8 mouse cellular contexts compared by ENCODE assay signal in genomic region chr2:26504772-26505480, GRCm38 (mm10). TPM values are rescaled to one million over a fixed set of nuclear protein-coding genes. Genes with fewer than 3 reads are reported as not detected.
A peak's percentile ranks its signal among the peaks of the same experiment; 100 is the strongest.
DNase-seq lines count a peak whose midpoint lies in the region; ATAC-seq lines count a peak whose summit lies in the region.

No protein-coding gene starts in this region.

- ATAC-seq in forebrain, embryonic 15.5 days (replicated peaks): no peak
- ATAC-seq in liver, embryonic 15.5 days (ENCODE audit: insufficient read depth): no peak
- ATAC-seq in liver, embryonic 12.5 days: no peak
- no peak for ATAC-seq in neural tube, embryonic 15.5 days (ENCODE audit: low FRiP score)

- H3K36me3 ChIP-seq in forebrain, embryonic 10.5 days (replicated peaks): peaks cover 8% of the 10 kb centered on the region
- H3K36me3 ChIP-seq in forebrain, embryonic 15.5 days: no peaks in the 10 kb centered on the region
- H3K36me3 ChIP-seq in liver, embryonic 15.5 days (replicated peaks): 0 out of 2 replicates have a peak, but pooled peaks cover 5% of the 10 kb centered on the region
- 0 out of 2 replicates have a peak, but pooled peaks cover under 1% of the 10 kb centered on the region for H3K36me3 ChIP-seq in liver, embryonic 12.5 days
- no peaks in the 10 kb centered on the region for H3K36me3 ChIP-seq in neural tube, embryonic 15.5 days

- no peaks in the 10 kb centered on the region for H3K9me3 ChIP-seq in forebrain, embryonic 10.5 days
- no peaks in the 10 kb centered on the region for H3K9me3 ChIP-seq in forebrain, embryonic 15.5 days
- no peaks in the 10 kb centered on the region for H3K9me3 ChIP-seq in liver, embryonic 15.5 days (replicated peaks)
- no peaks in the 10 kb centered on the region for H3K9me3 ChIP-seq in liver, embryonic 12.5 days (replicated peaks)
- no peaks in the 10 kb centered on the region for H3K9me3 ChIP-seq in neural tube, embryonic 15.5 days (replicated peaks)

- peaks cover 87% of the 10 kb centered on the region for H3K4me1 ChIP-seq in forebrain, embryonic 10.5 days
- H3K4me1 ChIP-seq in forebrain, embryonic 15.5 days: peaks cover 68% of the 10 kb centered on the region
- peaks cover 31% of the 10 kb centered on the region for H3K4me1 ChIP-seq in liver, embryonic 15.5 days (replicated peaks)
- H3K4me1 ChIP-seq in liver, embryonic 12.5 days: peaks cover 47% of the 10 kb centered on the region
- H3K4me1 ChIP-seq in neural tube, embryonic 15.5 days: peaks cover 70% of the 10 kb centered on the region

- peaks cover 54% of the 10 kb centered on the region for H3K27me3 ChIP-seq in forebrain, embryonic 10.5 days (ENCODE audit: poor library complexity, severe bottlenecking)
- H3K27me3 ChIP-seq in forebrain, embryonic 15.5 days: 0 out of 2 replicates have a peak, but pooled peaks cover 8% of the 10 kb centered on the region
- H3K27me3 ChIP-seq in liver, embryonic 15.5 days: peaks cover 54% of the 10 kb centered on the region
- H3K27me3 ChIP-seq in liver, embryonic 12.5 days (replicated peaks): peaks cover 75% of the 10 kb centered on the region
- peaks cover 23% of the 10 kb centered on the region for H3K27me3 ChIP-seq in neural tube, embryonic 15.5 days (replicated peaks)

- peak overlapping the region; percentile 97 for H3K27ac ChIP-seq in forebrain, embryonic 10.5 days
- no peak overlapping the region for H3K27ac ChIP-seq in forebrain, embryonic 15.5 days (replicated peaks)
- no peak overlapping the region for H3K27ac ChIP-seq in liver, embryonic 15.5 days (replicated peaks)
- H3K27ac ChIP-seq in liver, embryonic 12.5 days: no peak overlapping the region
- peak overlapping the region; percentile 80; the same call in 1 of the 2 replicates for H3K27ac ChIP-seq in neural tube, embryonic 15.5 days (replicated peaks)

- no peak for DNase-seq in forebrain, embryonic 10.5 days (ENCODE audit: extremely low spot score, low spot score)
- DNase-seq in induced T-regulatory cell, adult 2 months (ENCODE audit: low read depth): peak; percentile 13
- no peak for DNase-seq in urinary bladder, postnatal 25 days (ENCODE audit: low spot score)
- no peak for DNase-seq in frontal cortex, postnatal 14 days (ENCODE audit: low spot score in 2 of 2)

- WGBS in forebrain, embryonic 10.5 days: 69% methylated on average over 9 of the region's 9 CpGs
- 68% methylated on average over 9 of the region's 9 CpGs for WGBS in forebrain, embryonic 15.5 days
- 58% methylated on average over 9 of the region's 9 CpGs for WGBS in liver, embryonic 15.5 days (ENCODE audit: insufficient replicate concordance)
- 64% methylated on average over 9 of the region's 9 CpGs for WGBS in liver, embryonic 12.5 days (ENCODE audit: insufficient replicate concordance)
- WGBS in neural tube, embryonic 15.5 days: 63% methylated on average over 9 of the region's 9 CpGs

- peak overlapping the region; percentile 95 for H3K4me3 ChIP-seq in forebrain, embryonic 10.5 days
- H3K4me3 ChIP-seq in forebrain, embryonic 15.5 days: no peak overlapping the region
- H3K4me3 ChIP-seq in liver, embryonic 15.5 days (replicated peaks): no peak overlapping the region
- H3K4me3 ChIP-seq in liver, embryonic 12.5 days: no peak overlapping the region
- no peak overlapping the region for H3K4me3 ChIP-seq in neural tube, embryonic 15.5 days (replicated peaks)

- H3K4me2 ChIP-seq in forebrain, embryonic 15.5 days (replicated peaks): no peak overlapping the region; the same call in 1 of the 2 replicates
- H3K4me2 ChIP-seq in liver, embryonic 15.5 days: peak overlapping the region; percentile 68; the same call in 1 of the 2 replicates
- no peak overlapping the region for H3K4me2 ChIP-seq in liver, embryonic 12.5 days
- peak overlapping the region; percentile 85; the same call in 1 of the 2 replicates for H3K4me2 ChIP-seq in neural tube, embryonic 15.5 days

- no peak overlapping the region for H3K9ac ChIP-seq in forebrain, embryonic 15.5 days (replicated peaks)
- no peak overlapping the region for H3K9ac ChIP-seq in liver, embryonic 15.5 days
- H3K9ac ChIP-seq in liver, embryonic 12.5 days: no peak overlapping the region
- no peak overlapping the region for H3K9ac ChIP-seq in neural tube, embryonic 15.5 days (replicated peaks)

RNA-seq across cellular contexts. Expression of gene Notch1, which starts 11.5 kb away (rescaled TPM):
- 25.4 and 26.7 TPM in 2 replicates for polyA plus RNA-seq in forebrain, embryonic 10.5 days (2016; fragmentation: Nextera tagmentation; extraction: Ambion mirVana)
- polyA plus RNA-seq in forebrain, embryonic 15.5 days (2015; fragmentation: Nextera tagmentation; extraction: Ambion mirVana): 22.6 and 26.1 TPM in 2 replicates
- 2.8 and 3.1 TPM in 2 replicates for polyA plus RNA-seq in liver, embryonic 15.5 days (2015; fragmentation: Nextera tagmentation; extraction: Ambion mirVana)
- polyA plus RNA-seq in liver, embryonic 12.5 days (2016; fragmentation: Nextera tagmentation; extraction: Ambion mirVana): 4.1 and 4.4 TPM in 2 replicates
- polyA plus RNA-seq in neural tube, embryonic 15.5 days (2015; fragmentation: Nextera tagmentation; extraction: Ambion mirVana): 11.7 and 22.6 TPM in 2 replicates

RNA-seq across cellular contexts. Expression of gene Sec16a, which starts 59.9 kb away (rescaled TPM):
- polyA plus RNA-seq in forebrain, embryonic 10.5 days (2016; fragmentation: Nextera tagmentation; extraction: Ambion mirVana): 27.0 and 29.8 TPM in 2 replicates
- polyA plus RNA-seq in forebrain, embryonic 15.5 days (2015; fragmentation: Nextera tagmentation; extraction: Ambion mirVana): 18.3 and 19.8 TPM in 2 replicates
- 8.8 and 9.6 TPM in 2 replicates for polyA plus RNA-seq in liver, embryonic 15.5 days (2015; fragmentation: Nextera tagmentation; extraction: Ambion mirVana)
- 13.0 and 14.4 TPM in 2 replicates for polyA plus RNA-seq in liver, embryonic 12.5 days (2016; fragmentation: Nextera tagmentation; extraction: Ambion mirVana)
- polyA plus RNA-seq in neural tube, embryonic 15.5 days (2015; fragmentation: Nextera tagmentation; extraction: Ambion mirVana): 16.7 and 17.2 TPM in 2 replicates

Comparison
In these comparisons a context has a peak if more than half of its experiments do, and no peak if none do; other contexts are left out.
1. H3K27ac ChIP-seq: peak in forebrain, embryonic 10.5 days (single experiment) and neural tube, embryonic 15.5 days (single experiment); none in forebrain, embryonic 15.5 days (single experiment), liver, embryonic 15.5 days (single experiment) and liver, embryonic 12.5 days (single experiment).
2. H3K4me2 ChIP-seq: peak in liver, embryonic 15.5 days (single experiment) and neural tube, embryonic 15.5 days (single experiment); none in forebrain, embryonic 15.5 days (single experiment) and liver, embryonic 12.5 days (single experiment).